17 mouse cellular contexts compared by ENCODE assay signal in genomic region chr6:50371501-50372086, GRCm38 (mm10).
"Had no signal": no experiment of that assay in that cellular context is flagged by ENCODE, and none has a peak within 500 bp of the region (broad histone marks: within the 10 kb centered on the region; RNA-seq: fewer than 3 reads in every experiment).

No protein-coding gene starts in this region.

- ATAC-seq: hindbrain, postnatal 0 days; lung, postnatal 0 days; midbrain, embryonic 15.5 days had no signal

- H3K27ac ChIP-seq: hindbrain, postnatal 0 days; kidney, embryonic 15.5 days; left cerebral cortex, adult 2 months; limb, embryonic 10.5 days; liver, embryonic 15.5 days; midbrain, embryonic 15.5 days had no signal

- H3K36me3 ChIP-seq: liver, embryonic 15.5 days; midbrain, embryonic 15.5 days had no signal

- H3K4me2 ChIP-seq: kidney, embryonic 15.5 days; liver, embryonic 11.5 days; liver, embryonic 15.5 days; midbrain, embryonic 11.5 days; midbrain, embryonic 15.5 days had no signal

- DNase-seq: kidney, adult 11 months; kidney, postnatal 14 days; lung, adult 2 months; lung, postnatal 36 days; right cerebral cortex, adult 18-20 months; right cerebral cortex, postnatal 25 days; spleen, adult 18-20 months; thymus, postnatal 14 days had no signal

- H3K9me3 ChIP-seq: kidney, embryonic 15.5 days; limb, embryonic 10.5 days; liver, embryonic 15.5 days; midbrain, embryonic 15.5 days had no signal

- H3K9ac ChIP-seq: kidney, embryonic 15.5 days; liver, embryonic 15.5 days; midbrain, embryonic 15.5 days had no signal

- H3K4me1 ChIP-seq: limb, embryonic 10.5 days; liver, embryonic 15.5 days had no signal

- H3K27me3 ChIP-seq: kidney, embryonic 15.5 days; liver, embryonic 15.5 days; midbrain, embryonic 15.5 days had no signal

- H3K4me3 ChIP-seq: kidney, embryonic 15.5 days; left cerebral cortex, adult 2 months; limb, embryonic 10.5 days; liver, embryonic 15.5 days; midbrain, embryonic 15.5 days had no signal
